Mouse (Mus musculus) E14TG2a.4 (cell line): ENCODE results near the gene Rbms1.

Source experiments
- CTCF ChIP-seq: conservative IDR thresholded peaks from 2 replicates; pipeline ENCODE4 v1.5.1; 2014; ENCODE audit warnings: low read length
- POU5F1 ChIP-seq: IDR thresholded peaks from 2 replicates; pipeline ENCODE4 v1.6.1; 2014; ENCODE audit warnings: low read length, borderline replicate concordance

- no peak for TF ChIP-seq CTCF
- no peak for TF ChIP-seq POU5F1
Measured at GRCm38 (mm10) chr2:60863827-60864226, 99.2 kb downstream of the Rbms1 start.
